Mouse (Mus musculus) brain, adult 2 months (tissue): Measurements from ENCODE around the gene Pan2.
A peak's percentile ranks its signal among the peaks of the same experiment; 100 is the strongest.
"Not testable (repeated sequence)": the region's sequence is repeated elsewhere in the genome, so short reads cannot be mapped to it uniquely, and the experiment has no call there.

Experiments used
- DNase-seq: peaks from one replicate; pipeline ENCODE4 v3.0.0; 2011; ENCODE audit warnings: low read depth, low spot score

The Pan2 gene

DNA sequence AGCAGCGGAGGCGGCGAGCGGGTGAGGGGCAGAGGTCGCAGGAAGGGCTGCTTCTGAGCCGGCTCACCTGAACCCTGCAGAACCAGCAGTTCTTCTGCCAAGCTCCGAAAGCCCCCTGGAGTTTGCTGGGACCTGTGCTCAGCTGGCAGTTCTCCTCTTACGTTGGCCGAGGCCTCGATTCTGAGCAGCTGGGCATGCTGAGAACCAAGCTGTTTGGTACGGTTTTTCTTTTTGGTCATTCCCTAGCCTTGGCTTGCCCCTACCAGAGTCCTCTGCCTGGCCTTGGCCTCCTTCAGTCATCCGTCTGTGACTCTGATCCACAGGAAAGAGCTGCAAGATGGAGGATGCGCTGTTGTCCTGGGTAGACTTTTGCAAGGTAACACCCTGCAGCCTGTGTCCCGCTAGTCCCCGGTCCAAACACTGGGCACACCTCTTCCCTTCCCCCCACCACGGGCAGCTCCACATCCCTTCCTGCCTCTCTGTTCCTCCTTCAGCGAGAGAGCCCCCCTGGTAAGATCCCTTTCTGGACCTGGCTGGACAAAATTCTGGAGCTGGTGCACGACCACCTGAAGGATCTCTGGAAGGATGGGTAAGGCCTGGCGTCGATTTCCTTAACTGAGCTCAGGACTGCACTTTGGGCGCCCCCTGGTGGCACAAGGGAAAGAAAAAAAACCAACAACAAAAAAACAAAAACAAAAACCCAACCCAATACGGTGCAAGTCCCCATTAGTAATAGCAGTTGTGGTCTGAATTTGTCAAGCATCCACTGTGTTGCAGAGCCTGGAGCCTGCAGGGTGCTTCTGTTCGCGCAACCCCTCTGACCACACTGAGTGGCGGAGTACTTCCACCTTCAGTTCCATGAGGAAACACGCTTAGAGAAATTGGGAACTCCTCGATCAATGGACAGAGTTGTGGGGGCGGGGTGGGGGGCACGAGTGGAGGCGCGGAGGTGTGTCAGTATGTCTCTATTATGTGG, 19.2 kb upstream of the Pan2 start:
- peak; percentile 98 for DNase-seq

GRCm38 (mm10) chr10:128290594-128290993, 12.5 kb upstream of the Pan2 start:
- not testable (repeated sequence) for DNase-seq

GRCm38 (mm10) chr10:128296370-128297090, 6.6 kb upstream of the Pan2 start:
- no peak for DNase-seq

GRCm38 (mm10) chr10:128297221-128297620, 5.9 kb upstream of the Pan2 start:
- DNase-seq: peak; percentile 62

DNA sequence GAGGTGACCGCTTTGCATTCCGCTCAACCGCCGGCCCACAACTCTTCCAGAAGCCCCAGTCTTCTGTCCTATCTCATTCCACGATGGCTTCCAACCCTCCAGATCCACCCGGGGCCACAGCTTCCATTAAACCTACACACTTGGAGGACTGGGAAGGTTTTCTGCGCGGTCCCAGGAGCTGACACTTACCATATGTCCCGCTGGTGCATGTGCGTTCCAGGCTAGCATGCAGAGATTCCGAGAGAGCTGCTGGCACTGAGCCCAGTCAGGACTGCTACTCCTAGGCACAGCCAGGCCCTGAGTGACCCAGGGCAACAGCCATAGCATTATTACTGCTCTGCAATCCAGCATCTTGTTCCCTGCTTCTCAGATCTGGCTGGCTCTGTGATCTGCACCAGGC, 5.5 kb upstream of the Pan2 start:
- peak; percentile 69 for DNase-seq

- DNase-seq: no peak
Observed at GRCm38 (mm10) chr10:128298243-128298642, 4.9 kb upstream of the Pan2 start.

GRCm38 (mm10) chr10:128298702-128299171, 4.4 kb upstream of the Pan2 start, which contains the start of gene Il23a:
Il23a (minus strand) TSS chr10:128298752.
- no peak for DNase-seq

- DNase-seq: no peak
Observed at GRCm38 (mm10) chr10:128302357-128302756, 778 bp upstream of the Pan2 start.

DNA sequence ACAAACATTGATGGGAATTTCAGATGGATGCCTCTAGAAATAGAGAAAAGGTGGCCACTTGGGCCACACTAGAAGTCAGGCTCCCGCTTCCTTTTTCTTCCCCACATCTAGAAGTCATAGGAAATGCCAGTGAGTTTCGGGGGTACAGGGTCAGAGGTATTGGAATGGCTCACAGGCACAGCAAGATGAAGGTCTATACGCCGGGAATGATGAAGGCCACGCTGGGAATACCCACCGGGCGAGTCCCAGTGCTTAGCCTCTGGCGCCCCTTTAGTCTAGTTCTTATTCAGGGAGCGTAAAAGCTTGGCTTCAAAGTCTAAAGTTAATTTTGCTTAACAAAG, 380 bp upstream of the Pan2 start:
- DNase-seq: no peak

DNA sequence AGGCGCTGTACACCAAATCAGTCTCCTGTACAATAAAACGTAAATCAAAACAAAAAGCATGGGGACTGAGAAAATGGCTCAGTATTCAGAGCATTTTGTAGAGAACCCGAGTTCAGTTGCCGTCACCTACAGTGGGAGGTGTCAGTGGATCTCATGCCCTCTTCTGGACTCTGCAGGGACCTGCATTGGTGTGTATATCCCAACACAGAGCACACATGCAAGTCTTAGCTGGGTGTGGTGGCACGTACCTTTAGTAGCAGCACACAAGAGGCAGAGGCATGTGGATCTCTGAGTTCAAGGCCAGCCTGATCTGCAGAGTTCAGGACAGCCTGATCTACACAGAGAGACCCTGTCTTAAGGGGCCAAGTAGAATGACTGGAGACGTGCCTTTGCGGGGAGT, 6.5 kb downstream of the Pan2 start:
- DNase-seq: no peak

DNA sequence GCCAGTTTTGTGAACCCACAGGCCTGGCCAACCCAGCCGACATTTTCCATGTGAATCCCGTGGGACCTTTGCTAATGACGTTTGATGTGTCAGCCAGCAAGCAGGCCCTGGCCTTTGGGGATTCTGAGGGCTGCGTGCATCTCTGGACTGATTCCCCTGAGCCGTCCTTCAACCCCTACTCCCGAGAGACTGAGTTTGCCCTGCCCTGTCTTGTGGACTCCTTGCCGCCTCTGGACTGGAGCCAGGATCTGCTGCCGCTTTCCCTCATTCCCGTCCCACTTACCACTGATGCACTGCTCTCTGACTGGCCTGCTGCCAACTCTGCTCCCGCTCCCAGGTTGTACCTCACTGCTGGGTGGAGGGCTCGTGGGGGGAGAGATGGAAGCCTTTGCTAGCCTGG, 7.0 kb downstream of the Pan2 start:
- peak; percentile 48 for DNase-seq

DNA sequence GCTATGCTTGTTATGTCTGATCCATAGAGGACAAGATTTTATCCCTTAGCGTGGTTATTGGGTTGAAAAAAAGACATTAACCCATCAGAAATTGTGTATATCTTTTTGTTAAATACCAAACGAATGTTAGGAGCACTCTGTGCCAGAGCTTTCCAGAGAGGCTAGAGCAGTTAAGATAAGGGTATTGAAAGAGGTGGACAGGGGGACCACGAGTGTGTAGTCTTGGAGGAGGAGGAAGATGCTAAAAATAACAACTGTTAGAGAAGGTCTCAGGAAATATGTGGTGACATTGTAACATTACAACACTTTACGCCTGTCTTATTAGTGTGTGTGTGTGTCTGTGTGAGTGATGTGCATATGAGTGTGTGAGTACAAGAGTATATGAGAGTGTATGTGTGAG, 7.8 kb downstream of the Pan2 start:
- no peak for DNase-seq

GRCm38 (mm10) chr10:128315578-128315977, 12.4 kb downstream of the Pan2 start:
- DNase-seq: no peak

- DNase-seq: no peak
Observed at GRCm38 (mm10) chr10:128321641-128322040, 18.5 kb downstream of the Pan2 start.

- DNase-seq: peak; percentile 91
Observed at GRCm38 (mm10) chr10:128322141-128323108, 19.3 kb downstream of the Pan2 start, which contains the start of gene Cnpy2. Cnpy2 (plus strand) TSS chr10:128322459.

DNA sequence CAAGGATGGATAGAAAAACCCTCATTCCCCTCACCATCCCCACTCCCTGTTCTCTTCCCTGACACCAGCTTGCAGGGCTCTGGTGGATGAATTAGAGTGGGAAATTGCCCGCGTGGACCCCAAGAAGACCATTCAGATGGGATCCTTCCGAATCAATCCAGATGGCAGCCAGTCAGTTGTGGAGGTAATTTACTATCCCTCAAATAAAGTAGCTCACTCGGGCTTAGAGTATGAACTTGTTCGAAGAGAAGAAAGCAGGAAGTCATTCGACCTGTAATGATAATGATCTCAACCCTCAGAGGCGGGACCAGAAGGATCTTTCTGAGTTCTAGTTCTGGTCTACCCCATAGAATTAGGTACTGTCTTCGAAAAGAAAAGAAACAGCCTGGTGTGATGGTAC, 20.4 kb downstream of the Pan2 start:
- no peak for DNase-seq

DNA sequence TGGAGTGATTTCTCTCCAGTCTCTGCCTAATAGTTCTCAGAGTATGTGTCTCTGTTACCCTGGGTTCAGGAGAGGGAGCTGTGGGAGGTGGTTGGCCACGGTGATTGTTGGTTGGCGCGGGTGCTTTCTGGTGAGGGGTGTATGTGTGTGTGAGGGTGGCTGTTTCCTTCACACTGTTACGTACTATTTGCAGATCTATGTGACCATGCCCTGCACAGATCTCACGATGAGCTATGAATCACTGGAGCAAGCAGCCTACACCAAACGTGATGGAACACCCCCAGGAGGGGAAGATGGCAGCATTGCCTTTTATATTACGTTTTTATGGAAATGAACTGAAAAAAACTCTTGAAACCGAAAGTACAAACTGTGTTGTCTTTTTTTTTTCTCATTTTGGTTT, 23.7 kb downstream of the Pan2 start:
- peak; percentile 70 for DNase-seq

GRCm38 (mm10) chr10:128327610-128328009, 24.5 kb downstream of the Pan2 start:
- no peak for DNase-seq

- DNase-seq: not testable (repeated sequence)
Observed at GRCm38 (mm10) chr10:128332358-128333249, 29.5 kb downstream of the Pan2 start.

- DNase-seq: peak; percentile 87
Observed at GRCm38 (mm10) chr10:128335582-128335981, 32.4 kb downstream of the Pan2 start.
